Mouse (Mus musculus) heart, embryonic 11.5 days (tissue): ENCODE data around the gene Zfyve1. TPM values are rescaled to one million over a fixed set of nuclear protein-coding genes. Genes with fewer than 3 reads are reported as not detected.

Experiments
- ATAC-seq: fragments of 200-750 bp; cut with Nextera tagmentation; replicated peaks from 2 replicates; pipeline ENCODE4 v1.8.0; 2017; ENCODE audit warnings: moderate library complexity; ENCODE audit not compliant: insufficient number of reproducible peaks, low FRiP score, low TSS enrichment
- H3K27ac ChIP-seq: fragments of 300-500 bp; sonication (generic); 2 replicates; pipeline ENCODE4 v1.5.1; 2014; ENCODE audit warnings: mild to moderate bottlenecking, low read depth, low read length
- H3K27me3 ChIP-seq: fragments of 300-500 bp; sonication (generic); 2 replicates; pipeline ENCODE4 v1.6.1; 2014; ENCODE audit warnings: mild to moderate bottlenecking, low read length, mixed read lengths; ENCODE audit not compliant: control insufficient read depth, insufficient read depth
- H3K36me3 ChIP-seq: fragments of 300-500 bp; sonication (generic); 2 replicates; pipeline ENCODE4 v1.6.1; 2014; ENCODE audit warnings: mild to moderate bottlenecking, low read length, moderate library complexity, mixed read lengths; ENCODE audit not compliant: control insufficient read depth, insufficient read depth
- H3K4me1 ChIP-seq: fragments of 300-500 bp; sonication (generic); 2 replicates; pipeline ENCODE4 v1.6.1; 2014; ENCODE audit warnings: low read length; ENCODE audit not compliant: control insufficient read depth, insufficient read depth
- H3K4me2 ChIP-seq: fragments of 300-500 bp; sonication (generic); 2 replicates; pipeline ENCODE4 v1.6.1; 2014; ENCODE audit warnings: mild to moderate bottlenecking, moderate library complexity
- H3K4me3 ChIP-seq: fragments of 300-500 bp; sonication (generic); 2 replicates; pipeline ENCODE4 v1.5.1; 2014; ENCODE audit warnings: low read depth, low read length
- H3K9ac ChIP-seq: fragments of 300-500 bp; sonication (generic); 2 replicates; pipeline ENCODE4 v1.6.1; 2014; ENCODE audit warnings: mild to moderate bottlenecking, low read depth, low read length, moderate library complexity
- H3K9me3 ChIP-seq: fragments of 300-500 bp; sonication (generic); replicated peaks from 2 replicates; pipeline ENCODE4 v1.6.1; 2016; ENCODE audit warnings: low read length; ENCODE audit not compliant: control insufficient read depth
- WGBS: fragments of 180-500 bp; shearing (Covaris S2); extraction: QIAGEN DNeasy Blood & Tissue Kit; methylation state at CpG from one replicate; pipeline ENCODE4 v1.1.7; 2014; ENCODE audit not compliant: insufficient replicate concordance; 5-methylcytosine and 5-hydroxymethylcytosine counted together
- polyA plus RNA-seq: library from polyadenylated mRNA; unstranded; fragments of >200 nt; fragmentation: Nextera tagmentation; extraction: Ambion mirVana; gene quantifications from 2 replicates; pipeline ENCODE4 v1.2.1, GENCODE M21; 2014

The Zfyve1 gene
- polyA plus RNA-seq, 1 experiment from 2014 or later, result 12.3 TPM

GRCm38 (mm10) chr12:83513185-83513584, 83.8 kb downstream of the Zfyve1 start:
- WGBS, result 23% methylated on average over 5 of the region's 5 CpGs
- H3K27me3 ChIP-seq, result no peaks in the 10 kb centered on the region
- H3K27ac ChIP-seq, result no peak overlapping the region
- H3K4me3 ChIP-seq, result no peak overlapping the region
- peaks cover 6% of the 10 kb centered on the region; the same call in 1 of the 2 replicates for H3K4me1 ChIP-seq
- no peaks in the 10 kb centered on the region for H3K36me3 ChIP-seq
- H3K9ac ChIP-seq, result no peak overlapping the region
- H3K4me2 ChIP-seq, result no peak overlapping the region
- no peak for ATAC-seq
- H3K9me3 ChIP-seq, result no peaks in the 10 kb centered on the region

GRCm38 (mm10) chr12:83512783-83513182, 84.2 kb downstream of the Zfyve1 start:
- H3K9ac ChIP-seq, result no peak overlapping the region

GRCm38 (mm10) chr12:83510586-83510985, 86.4 kb downstream of the Zfyve1 start:
- no peak overlapping the region for H3K9ac ChIP-seq

More at GRCm38 (mm10) chr12:83512783-83513182, 84.2 kb downstream of the Zfyve1 start:
- Histone ChIP-seq H3K27me3 (no peaks in the 10 kb centered on the region), H3K4me3 (no peak overlapping the region), H3K27ac (no peak overlapping the region), H3K36me3 (no peaks in the 10 kb centered on the region), H3K9me3 (no peaks in the 10 kb centered on the region), H3K4me1 (peaks cover 6% of the 10 kb centered on the region; the same call in 1 of the 2 replicates), H3K4me2 (no peak overlapping the region)
- 38% methylated on average over 4 of the region's 4 CpGs for WGBS
- no peak for ATAC-seq

DNA sequence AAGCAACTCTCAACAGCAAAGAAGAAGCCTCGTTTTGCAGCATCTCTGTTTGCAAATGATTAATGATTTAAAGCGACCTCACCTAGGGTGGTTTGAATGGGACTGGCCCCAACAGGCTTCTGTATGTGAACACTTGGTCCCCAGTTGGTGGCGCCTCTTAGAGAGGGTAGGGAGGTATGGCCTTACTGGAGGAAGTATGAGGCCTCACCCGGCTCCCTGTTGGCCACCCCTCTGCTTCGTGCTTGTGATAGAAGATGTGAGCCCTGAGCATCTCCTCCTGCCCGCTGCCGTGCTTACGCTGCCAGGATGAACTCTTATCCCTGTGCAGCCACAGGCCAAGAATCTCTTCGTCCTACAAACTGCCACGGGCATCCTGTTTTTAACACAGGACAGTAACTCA, 90.5 kb downstream of the Zfyve1 start:
- no peaks in the 10 kb centered on the region for H3K9me3 ChIP-seq
- no peak overlapping the region for H3K4me2 ChIP-seq
- no peak for ATAC-seq
- no peak overlapping the region for H3K9ac ChIP-seq
- H3K36me3 ChIP-seq, result no peaks in the 10 kb centered on the region
- no peak overlapping the region for H3K27ac ChIP-seq
- H3K27me3 ChIP-seq, result no peaks in the 10 kb centered on the region
- no peaks in the 10 kb centered on the region for H3K4me1 ChIP-seq
- 74% methylated on average over 10 of the region's 10 CpGs for WGBS
- no peak overlapping the region for H3K4me3 ChIP-seq

More at GRCm38 (mm10) chr12:83510586-83510985, 86.4 kb downstream of the Zfyve1 start:
- Histone ChIP-seq H3K27me3 (no peaks in the 10 kb centered on the region), H3K4me3 (no peak overlapping the region), H3K27ac (no peak overlapping the region), H3K9me3 (no peaks in the 10 kb centered on the region), H3K4me2 (no peak overlapping the region), H3K36me3 (no peaks in the 10 kb centered on the region), H3K4me1 (peaks cover 6% of the 10 kb centered on the region; the same call in 1 of the 2 replicates)
- WGBS, result 76% methylated on average over 5 of the region's 5 CpGs
- no peak for ATAC-seq

GRCm38 (mm10) chr12:83502190-83502589, 94.8 kb downstream of the Zfyve1 start:
- Histone ChIP-seq H3K9ac (no peak overlapping the region), H3K4me2 (peak overlapping the region; percentile 11; the same call in 1 of the 2 replicates), H3K36me3 (no peaks in the 10 kb centered on the region), H3K9me3 (no peaks in the 10 kb centered on the region), H3K4me1 (no peaks in the 10 kb centered on the region), H3K27me3 (no peaks in the 10 kb centered on the region), H3K27ac (no peak overlapping the region), H3K4me3 (no peak overlapping the region)
- no peak for ATAC-seq
- WGBS, result 5% methylated on average over 9 of the region's 9 CpGs

DNA sequence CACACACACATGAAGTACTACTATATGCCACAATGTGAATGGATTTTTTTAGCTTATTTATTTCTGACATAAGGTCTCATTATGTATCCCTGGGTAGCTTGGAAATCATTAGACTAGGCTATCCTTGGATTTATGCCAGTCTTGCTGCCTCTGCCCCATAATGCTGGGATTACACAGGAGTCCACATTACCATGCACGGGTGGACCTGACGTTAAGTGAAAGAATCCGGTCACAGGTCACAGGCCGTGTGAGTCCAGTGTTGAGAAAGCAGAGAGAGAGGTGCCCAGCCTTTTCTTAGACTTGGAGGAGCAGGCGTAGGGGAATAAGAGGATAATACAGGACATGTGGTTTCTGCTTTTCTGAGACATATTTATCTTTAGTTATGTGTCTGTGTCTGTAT, 97.8 kb downstream of the Zfyve1 start:
- no peak for ATAC-seq
- no peaks in the 10 kb centered on the region for H3K9me3 ChIP-seq
- no peak overlapping the region for H3K4me3 ChIP-seq
- 80% methylated on average over 5 of the region's 5 CpGs for WGBS
- no peak overlapping the region for H3K4me2 ChIP-seq
- H3K4me1 ChIP-seq, result no peaks in the 10 kb centered on the region
- no peaks in the 10 kb centered on the region for H3K27me3 ChIP-seq
- no peaks in the 10 kb centered on the region for H3K36me3 ChIP-seq
- no peak overlapping the region for H3K27ac ChIP-seq
- H3K9ac ChIP-seq, result no peak overlapping the region

- no peaks in the 10 kb centered on the region for H3K4me1 ChIP-seq
- 71% methylated on average over 3 of the region's 3 CpGs for WGBS
- H3K36me3 ChIP-seq, result no peaks in the 10 kb centered on the region
- H3K27ac ChIP-seq, result no peak overlapping the region
- no peak overlapping the region for H3K4me3 ChIP-seq
- no peak overlapping the region for H3K9ac ChIP-seq
- no peak for ATAC-seq
- H3K9me3 ChIP-seq, result no peaks in the 10 kb centered on the region
- H3K4me2 ChIP-seq, result no peak overlapping the region
- no peaks in the 10 kb centered on the region for H3K27me3 ChIP-seq
Measured at GRCm38 (mm10) chr12:83497959-83498358, 99.1 kb downstream of the Zfyve1 start.

- Histone ChIP-seq H3K9me3 (no peaks in the 10 kb centered on the region), H3K4me3 (no peak overlapping the region), H3K4me1 (no peaks in the 10 kb centered on the region), H3K27me3 (no peaks in the 10 kb centered on the region), H3K27ac (no peak overlapping the region), H3K9ac (no peak overlapping the region), H3K4me2 (no peak overlapping the region), H3K36me3 (no peaks in the 10 kb centered on the region)
- no peak for ATAC-seq
- WGBS, result 89% methylated on average over 6 of the region's 6 CpGs
Measured at GRCm38 (mm10) chr12:83496736-83497135, 100.3 kb downstream of the Zfyve1 start.
